Mouse (Mus musculus) neutrophil, adult 5-6 weeks (primary cell): Measurements from ENCODE around the gene Olfr96. TPM values are rescaled to one million over a fixed set of nuclear protein-coding genes. Genes with fewer than 3 reads are reported as not detected.
"Not testable (repeated sequence)": the region's sequence is repeated elsewhere in the genome, so short reads cannot be mapped to it uniquely, and the experiment has no call there.

Source experiments
- ATAC-seq: fragments of 151-379, 151-347 bp; 2 replicates; pipeline ENCODE4 v1.8.0; 2017; ENCODE audit warnings: mild to moderate bottlenecking, moderate TSS enrichment; ENCODE audit not compliant: insufficient number of reproducible peaks, poor library complexity, low FRiP score, severe bottlenecking; ENCODE audit errors: extremely low read depth
- total RNA-seq: library from RNA; stranded (forward); fragments of 200-1000 nt; gene quantifications from 2 replicates; pipeline ENCODE4 v1.2.3, GENCODE M21; 2017

Gene Olfr96
- total RNA-seq = not detected in 2 replicates

DNA sequence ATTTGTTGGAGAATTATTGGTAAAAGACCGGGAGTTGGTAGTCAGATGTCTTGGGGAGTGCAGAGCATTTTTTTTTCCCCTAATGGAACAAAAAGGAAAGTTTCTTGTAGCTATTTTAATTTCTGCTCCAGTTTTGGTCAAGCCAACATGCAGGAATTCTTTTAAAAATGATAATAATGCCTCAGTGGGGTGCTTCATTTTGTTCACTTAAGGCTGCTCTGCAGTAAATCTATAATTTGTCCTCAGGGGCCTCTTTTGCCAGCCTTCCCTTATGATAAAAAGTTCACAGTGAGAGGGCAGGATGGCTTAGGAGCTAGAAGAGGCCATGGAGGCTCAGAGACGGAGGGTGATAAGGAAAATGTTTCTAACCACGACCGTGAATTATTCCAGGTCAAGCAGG lies at the start of gene Olfr96:
TSS of gene Olfr96 (plus strand) at position 301 of the 400 bp plus-strand sequence.
- ATAC-seq = no peak

DNA sequence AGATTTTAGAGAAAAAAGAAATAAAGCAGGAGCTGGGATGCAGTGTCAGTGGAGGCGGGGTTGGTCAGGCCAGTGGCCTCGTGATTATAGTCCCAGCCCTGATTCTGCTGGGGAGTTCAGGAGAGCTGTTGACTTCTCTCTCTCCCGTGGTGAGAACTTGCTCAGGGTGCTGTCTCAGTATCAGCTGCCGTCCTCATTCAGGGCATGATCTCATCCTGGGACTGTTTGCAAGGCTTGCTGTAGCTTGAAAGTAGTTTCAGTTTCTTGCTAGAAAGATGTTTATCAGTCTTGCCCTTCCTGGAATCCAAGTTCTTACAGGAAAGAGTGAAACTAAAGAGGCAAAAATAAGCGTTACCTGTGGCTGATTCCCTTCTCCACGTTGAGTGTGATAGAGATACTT lies 34.5 kb upstream of the Olfr96 start:
- no peak for ATAC-seq

DNA sequence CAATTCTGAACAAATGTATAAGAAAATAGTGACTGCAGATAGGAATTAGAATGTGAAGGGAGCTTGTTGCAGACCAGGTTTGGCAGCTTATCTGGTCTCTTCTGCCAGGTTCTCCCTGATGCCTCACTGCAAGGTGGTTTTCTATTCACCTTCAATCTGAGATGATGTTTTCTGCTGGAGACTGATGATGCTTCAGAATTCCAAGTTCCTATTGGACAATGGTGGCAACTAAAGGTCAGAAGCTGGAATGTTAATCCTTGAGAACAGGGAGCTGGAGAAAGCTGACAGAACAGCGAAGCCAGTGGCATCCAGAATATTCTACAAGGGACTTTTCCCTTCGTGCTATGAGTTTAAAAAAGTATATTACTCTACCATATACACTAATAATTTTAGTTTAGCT lies 29.2 kb upstream of the Olfr96 start:
- no peak for ATAC-seq

DNA sequence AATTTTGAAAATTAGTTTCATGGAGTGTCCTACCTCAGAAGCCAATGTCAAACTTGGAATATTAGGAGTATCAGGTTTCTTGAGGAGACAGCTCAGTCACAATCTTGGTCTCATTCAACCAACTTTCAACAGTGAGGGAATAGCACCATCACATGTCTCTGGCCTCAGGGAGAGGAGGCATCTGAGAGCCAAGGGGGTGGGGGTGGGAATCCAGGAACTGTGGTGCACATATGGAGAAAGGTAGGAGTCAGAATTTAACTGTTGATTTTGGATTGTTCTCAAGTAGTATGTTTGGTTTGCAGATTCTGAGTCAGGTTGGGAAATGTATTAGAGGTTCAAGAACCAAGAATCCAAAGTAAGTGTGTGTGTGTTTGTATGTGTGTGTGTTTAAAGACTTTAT lies 26.9 kb upstream of the Olfr96 start:
- ATAC-seq = no peak

DNA sequence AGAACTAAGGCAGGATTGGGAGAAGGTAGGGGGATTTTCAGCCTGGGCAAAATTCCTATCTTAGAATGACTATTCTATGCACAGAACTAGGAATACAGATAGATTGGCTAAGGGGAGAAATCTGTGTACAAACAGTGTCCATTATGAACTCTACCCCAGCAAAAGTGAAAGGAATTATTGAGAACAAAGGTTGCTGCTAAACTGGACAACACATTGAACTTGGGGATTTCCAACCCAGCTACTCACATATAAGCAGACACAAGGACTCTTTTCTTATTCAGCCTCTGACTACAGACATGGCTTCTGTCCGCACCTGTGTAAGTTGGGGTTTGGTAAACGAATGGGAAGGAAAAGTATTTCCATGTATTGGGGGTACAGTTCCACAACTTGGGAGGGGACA lies 26.3 kb upstream of the Olfr96 start, which contains the start of gene Ubd:
TSS of gene Ubd (plus strand) at position 237 of the 400 bp plus-strand sequence.
- ATAC-seq = no peak

DNA sequence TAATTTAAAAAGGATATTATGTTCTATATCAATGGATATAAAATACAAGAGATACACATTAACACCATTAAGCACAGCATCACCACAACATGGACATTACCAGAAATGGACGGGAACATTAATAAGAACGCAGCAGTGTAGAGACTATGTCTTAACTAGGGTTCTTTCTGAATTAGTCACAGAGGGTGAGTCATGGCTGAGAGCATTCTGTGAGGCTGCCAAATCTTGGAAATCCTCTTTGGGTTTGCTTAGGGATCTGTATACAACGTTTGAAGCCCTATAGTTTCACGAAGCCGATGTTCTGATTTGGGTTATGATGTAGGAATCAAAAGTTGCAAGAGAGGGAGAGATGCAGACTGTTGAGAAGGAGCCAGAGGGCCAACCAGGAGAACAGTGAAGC lies 25.2 kb upstream of the Olfr96 start:
- no peak for ATAC-seq

DNA sequence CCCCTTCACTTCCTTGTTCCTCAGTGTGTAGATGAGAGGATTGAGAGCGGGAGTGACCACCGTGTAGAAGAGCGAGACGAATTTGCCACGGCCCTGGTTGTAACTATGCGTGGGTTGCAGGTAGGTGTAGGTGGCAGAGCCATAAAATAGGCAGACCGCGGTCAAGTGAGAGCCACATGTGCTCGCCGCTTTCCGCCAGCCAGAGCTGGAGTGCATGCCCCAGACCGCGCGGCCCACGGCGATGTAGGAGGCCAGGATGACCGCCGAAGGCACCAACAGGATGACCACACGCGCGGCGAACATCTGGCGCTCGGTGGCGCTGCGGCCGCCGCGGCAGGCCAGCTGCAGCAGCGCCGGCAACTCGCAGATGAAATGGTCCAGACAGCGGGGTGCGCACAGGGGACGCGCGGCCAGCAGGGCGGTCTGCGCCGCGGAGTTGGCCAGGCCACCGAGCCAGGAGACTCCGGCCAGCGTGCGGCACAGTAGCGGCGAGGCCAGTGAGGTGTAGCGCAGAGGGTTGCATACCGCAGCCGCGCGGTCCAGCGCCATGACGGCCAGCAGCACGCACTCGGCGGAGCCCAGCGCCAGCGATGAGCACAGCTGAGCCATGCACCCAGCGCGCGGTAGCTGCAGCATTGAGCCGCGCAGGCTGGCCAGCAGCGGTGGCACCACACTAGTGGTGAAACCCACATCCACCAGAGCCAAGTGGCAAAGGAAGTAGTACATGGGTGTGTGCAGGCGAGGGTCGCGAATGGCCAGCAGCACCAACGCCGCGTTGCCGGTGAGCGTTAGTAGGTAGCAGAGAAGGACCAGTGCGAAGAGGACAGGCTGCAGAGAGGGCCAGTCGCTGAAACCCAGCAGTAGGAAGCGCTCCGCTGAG lies 22.9 kb upstream of the Olfr96 start:
- no peak for ATAC-seq

DNA sequence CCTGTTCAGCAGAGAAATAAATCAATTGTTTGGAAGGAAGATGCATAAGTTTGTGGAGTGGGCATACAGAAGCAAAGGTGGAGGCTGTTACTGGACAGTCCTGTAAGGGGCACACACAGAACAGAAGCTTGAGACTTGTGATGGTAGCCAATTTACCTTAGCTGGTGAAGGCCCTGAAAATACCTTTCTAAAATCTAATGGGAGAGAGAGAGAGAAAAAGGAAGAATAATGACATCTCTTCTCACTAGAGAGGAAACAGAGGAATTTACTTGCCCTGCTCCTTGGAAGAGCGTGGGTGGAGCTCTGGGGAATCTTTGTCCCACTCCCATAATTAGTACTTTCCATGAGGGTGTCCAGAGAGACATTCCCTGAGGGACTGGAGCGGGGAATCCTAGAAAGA lies 19.1 kb upstream of the Olfr96 start, which contains the start of gene Olfr94:
TSS of gene Olfr94 (minus strand) at position 101 of the 400 bp plus-strand sequence.
- ATAC-seq = no peak

DNA sequence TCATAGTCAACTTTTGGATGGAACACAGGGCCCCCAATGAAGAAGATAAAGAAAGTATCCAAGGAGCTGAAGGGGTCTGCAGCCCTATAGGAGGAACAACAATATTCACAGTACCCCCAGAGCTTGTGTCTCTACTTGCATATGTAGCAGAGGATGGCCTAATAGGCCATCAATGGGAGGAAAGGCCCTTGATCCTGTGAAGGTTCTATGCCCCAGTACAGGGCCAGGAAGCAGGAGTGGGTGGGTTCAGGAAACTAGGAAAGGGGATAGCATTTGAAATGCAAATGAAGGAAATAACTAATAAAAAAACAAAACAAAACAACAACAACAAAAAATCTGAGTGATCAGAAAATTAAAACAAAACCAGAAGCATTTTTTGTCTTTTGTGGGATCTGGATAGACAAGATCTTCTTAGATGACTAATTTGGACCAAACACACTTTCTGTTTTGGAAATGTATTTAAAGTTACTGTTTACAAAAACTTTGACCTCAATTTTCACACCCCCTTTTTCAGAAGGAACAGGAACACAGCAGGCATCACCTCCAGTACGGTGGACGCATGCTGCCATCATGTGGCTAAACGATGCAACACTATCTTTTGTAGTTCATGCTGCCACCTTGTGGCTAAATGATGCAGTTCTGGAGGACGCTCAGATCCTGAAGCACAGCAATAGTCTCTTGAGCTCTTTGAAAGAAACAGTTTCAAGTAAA lies 16.6 kb upstream of the Olfr96 start:
- peak; percentile 91 for ATAC-seq

DNA sequence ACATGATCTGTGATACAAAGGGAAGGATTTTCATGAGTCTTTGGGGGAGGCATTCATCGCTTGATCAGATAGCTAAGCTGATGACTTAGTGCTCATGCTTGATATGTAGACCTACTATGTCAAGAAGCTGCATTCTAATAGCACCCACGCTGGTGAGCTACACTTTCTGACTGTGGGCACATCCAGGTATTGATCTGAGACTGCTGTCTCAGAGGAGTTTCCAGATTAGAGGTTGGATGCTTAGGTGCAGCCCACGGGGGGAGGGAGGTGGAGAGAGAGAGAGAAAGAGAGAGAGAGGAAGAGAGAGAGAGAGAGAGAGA lies 16.1 kb upstream of the Olfr96 start:
- no peak for ATAC-seq

DNA sequence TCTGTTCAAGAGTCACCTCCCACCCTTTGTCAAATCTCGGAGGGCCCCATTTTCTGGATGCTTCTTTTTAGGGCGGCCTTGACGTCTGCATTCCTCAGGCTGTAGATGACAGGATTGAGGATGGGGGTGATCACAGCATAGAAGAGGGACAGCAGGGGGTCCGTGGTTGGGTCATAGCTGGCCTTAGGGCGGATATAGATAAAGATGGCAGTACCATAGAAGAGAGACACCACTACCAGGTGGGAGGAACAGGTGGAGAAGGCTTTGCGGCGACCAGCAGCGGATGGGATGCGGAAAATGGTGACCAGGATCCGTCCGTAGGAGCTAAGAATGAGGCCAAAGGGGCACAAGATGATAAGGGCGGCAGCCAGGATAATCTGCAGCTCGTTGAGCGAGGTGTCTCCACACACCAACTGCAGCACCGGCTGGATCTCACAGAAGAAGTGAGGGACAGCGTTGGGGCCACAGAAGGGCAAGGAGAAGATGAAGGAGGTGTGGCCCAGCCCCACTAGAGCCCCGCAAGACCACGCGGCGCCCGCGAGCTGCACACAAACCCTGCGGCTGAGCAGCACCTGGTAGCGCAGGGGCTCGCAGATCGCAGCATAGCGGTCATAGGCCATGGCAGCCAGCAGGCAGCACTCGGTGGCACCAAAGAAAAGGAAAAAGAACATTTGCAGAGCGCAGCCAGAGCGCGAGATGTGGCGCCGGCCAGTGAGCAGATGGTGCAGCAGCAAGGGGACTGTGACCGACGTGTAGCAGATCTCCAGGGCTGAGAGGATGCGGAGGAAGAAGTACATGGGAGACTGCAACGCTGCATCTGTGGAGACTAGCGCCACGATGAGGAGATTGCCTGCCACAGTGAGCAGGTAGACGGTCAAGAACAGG lies 8.8 kb upstream of the Olfr96 start:
- ATAC-seq = no peak

DNA sequence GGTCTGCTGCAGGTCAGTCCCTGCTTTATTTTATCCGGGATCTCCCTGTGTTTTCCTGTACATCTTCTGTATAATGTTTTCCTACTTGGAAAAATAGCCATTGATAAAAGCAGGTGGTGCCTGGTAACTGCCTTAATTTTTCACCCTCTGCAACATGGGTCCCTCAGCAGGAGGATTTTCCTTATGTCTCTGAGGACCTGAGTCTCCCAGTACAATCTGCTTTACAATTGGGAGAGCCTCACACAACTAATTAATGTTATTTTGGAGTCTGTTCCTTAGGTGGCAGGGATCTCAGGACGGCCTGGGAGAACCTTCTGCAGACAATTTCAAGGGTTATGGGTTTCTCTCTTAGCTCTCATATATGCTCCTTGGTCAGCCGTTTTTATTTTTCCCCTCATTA lies 6.9 kb upstream of the Olfr96 start, which contains the start of gene Olfr95:
TSS of gene Olfr95 (minus strand) at position 101 of the 400 bp plus-strand sequence.
- no peak for ATAC-seq

DNA sequence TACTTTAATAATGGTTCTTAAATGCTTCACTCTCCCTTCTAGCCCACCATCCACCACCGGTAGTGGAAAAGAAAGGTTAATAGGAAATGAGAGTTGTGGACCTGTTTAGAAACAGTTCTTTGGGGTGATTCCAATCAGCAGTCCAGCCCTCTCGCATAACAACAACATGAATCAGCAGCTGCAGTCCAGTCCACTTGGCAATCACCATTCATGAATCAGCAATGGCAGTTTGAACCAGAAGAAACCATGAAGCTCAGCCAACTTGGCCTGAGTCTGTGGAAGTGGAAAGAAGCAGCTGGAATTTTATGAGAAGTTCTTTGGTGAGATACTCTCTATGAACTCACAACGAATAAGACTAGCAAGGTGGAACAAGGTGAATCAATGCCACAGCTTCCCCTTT lies 1.5 kb upstream of the Olfr96 start:
- ATAC-seq = no peak

DNA sequence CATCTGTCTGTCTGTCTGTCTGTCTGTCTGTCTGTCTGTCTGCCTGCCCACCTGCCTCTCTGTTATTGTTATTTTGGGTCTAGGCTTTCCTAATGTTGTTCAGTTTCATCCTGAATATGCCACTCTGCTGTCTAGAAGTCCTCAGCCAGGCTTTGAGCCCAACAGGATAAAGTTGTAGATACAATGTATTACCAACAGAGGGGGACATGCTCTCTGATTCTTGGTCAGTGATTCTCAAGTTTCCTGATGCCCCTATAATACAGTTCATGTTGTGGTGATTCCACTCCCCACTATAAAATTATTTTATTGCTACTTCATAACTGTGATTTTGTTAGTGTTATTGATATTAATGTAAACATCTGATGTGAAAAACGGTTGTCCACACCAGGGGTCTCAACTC lies 1.9 kb downstream of the Olfr96 start:
- no peak for ATAC-seq

DNA sequence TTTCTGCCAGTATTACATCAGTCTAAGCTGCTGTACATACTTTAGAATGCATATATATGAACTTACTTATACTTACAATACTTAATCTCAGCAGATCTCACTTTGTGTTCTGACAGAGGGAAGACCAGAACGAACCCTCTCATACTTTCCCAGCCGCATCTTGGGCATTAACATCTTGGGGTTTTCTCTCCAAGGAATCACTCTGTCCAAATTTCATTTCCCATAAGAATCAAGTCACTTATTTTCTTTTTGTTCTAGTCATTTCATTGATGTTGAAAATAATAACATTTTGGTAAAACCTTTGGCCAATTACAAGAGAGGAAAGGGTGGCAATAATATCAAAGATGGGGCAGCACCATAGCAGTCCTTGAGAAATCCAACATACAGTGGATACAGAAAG lies 17.3 kb downstream of the Olfr96 start, which contains the start of gene Olfr97:
TSS of gene Olfr97 (minus strand) at position 101 of the 400 bp plus-strand sequence.
- ATAC-seq = not testable (repeated sequence)

DNA sequence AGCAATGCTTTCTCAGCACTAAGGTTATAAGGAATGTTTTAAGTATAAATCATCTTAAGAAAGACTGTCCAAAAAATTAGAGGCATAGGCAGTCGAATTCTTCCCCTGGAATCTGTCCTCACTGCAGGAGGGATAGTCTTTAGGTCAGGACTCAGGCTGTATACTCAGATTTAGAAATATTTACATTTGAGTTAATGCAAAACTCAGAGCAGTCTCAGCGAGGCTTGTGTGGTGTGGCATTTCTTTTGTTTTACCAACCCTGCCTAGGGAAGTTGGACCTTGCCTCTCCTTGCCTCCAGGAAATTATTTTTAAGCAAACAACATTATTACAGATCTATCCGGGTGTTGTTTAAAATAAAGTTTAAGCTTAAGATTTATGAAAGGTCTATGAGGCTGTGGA lies 22.3 kb downstream of the Olfr96 start:
- ATAC-seq = no peak

DNA sequence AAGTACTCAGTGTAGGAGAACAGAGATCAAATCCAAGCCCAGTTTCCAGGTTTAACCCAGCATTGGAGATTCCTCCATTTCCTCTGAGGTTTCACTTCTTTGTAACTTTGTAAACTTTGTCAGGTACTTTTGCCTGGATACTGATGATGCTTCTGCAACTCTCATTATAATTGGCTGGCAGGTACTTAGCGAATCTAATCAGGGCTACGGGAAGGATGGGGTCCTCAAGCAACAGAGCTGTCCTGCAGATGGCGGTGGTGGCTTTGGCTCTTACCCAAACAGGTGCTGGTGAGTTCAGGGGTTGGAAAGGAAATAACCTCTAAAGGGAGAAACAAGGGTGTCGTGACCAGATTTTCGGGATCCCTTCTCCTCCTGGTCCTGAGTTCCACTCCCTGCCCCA lies 26.8 kb downstream of the Olfr96 start:
- ATAC-seq = peak; percentile 97

DNA sequence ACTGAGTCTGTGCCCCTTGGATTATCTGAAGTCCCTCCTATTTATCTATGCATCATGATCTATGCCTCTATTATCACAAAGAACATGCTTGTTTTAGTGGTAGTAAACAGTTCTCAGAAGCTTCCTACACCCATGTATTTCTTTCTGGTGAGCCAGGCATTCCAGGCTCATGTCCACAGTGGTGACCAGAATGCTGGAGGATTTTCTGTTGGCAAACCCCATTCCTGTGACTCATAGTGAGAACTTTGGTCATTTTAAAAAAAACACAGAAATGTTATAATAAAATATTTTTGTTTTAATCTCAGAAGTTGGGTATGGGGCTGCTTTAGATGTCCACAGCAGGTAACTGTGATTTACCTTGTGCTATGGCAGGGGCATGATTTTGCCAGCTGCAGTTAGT lies 29.5 kb downstream of the Olfr96 start:
- ATAC-seq = no peak

DNA sequence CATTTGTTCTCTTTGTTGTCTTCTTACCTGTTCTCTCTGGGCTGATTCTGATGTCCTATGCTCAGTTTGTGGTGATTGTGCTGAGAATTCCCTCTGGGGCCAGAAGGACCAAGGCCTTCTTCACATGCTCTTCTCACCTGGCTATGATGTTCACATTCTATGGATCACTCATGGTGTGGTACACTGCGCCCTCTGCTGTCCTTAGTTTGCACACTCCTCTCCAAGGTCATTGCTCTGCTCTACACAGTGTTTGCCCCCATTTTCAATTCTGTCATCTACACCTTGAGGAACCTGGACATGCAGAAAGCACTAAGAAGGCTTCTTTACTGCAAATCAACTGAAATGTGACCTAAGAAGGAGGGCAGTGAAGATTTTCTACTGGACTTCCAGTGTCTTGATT lies 30.6 kb downstream of the Olfr96 start:
- ATAC-seq = peak; percentile 73
